Mouse (Mus musculus) hematopoietic stem cell, adult 5-6 weeks (primary cell): ENCODE data around the gene Inca1. TPM values are rescaled to one million over a fixed set of nuclear protein-coding genes. Genes with fewer than 3 reads are reported as not detected.
A peak's percentile ranks its signal among the peaks of the same experiment; 100 is the strongest.

Experiments used
- ATAC-seq, 2 experiments: fragments of 125-278 bp in 1 of 2; replicated peaks in 1 of 2; 2 replicates each; pipeline ENCODE4 v1.8.0; 2016 to 2017; ENCODE audit warnings: inconsistent platforms in 2 of 2, mild to moderate bottlenecking in 2 of 2, moderate number of reproducible peaks in 2 of 2, low read depth in 1 of 2, moderate TSS enrichment in 1 of 2; ENCODE audit not compliant: low FRiP score in 2 of 2, poor library complexity in 2 of 2, severe bottlenecking in 2 of 2, insufficient read depth in 1 of 2, low TSS enrichment in 1 of 2
- total RNA-seq: library from RNA; stranded (forward); fragments of 172-1452, 232-1000 nt; gene quantifications from 2 replicates; pipeline ENCODE4 v1.2.3, GENCODE M21; 2017

The Inca1 gene
- total RNA-seq, 1 experiment from 2014 or later, result not detected

DNA sequence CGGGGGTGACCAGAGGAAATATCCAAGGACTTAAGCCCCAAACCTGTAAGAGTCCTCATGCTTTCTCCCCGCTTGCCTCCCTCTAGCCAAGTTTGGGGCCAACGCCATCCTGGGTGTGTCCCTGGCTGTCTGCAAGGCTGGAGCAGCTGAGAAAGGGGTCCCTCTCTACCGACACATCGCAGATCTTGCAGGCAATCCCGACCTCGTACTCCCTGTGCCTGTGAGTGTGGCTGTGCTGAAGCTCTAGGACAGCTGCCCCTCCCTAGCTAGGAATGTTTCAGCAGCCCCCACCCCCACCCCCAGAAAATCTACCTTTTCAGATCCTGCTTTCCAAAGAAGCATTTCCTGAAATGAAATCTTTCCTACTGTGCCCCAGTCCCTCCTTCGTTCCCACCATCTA lies 41.0 kb downstream of the Inca1 start:
- no peak for ATAC-seq

DNA sequence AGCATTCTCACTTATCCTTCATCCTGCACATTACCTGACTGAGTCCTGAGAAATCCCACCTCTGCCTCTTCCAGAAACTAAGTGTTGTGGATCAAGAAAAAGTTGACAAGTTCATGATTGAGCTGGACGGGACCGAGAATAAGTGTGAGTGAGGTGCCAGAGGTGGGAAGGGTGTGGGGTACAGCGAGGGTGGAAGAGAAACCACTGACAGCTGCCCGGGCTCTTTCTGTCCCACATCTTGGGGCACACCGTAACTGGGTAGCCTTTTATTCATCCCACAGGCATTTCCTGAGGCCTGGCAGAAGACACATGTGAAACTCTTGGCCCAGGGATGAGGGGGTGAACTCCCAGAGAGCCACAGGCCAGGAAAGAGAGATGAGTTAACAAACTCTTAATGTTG lies 41.4 kb downstream of the Inca1 start:
- ATAC-seq, result no peak

DNA sequence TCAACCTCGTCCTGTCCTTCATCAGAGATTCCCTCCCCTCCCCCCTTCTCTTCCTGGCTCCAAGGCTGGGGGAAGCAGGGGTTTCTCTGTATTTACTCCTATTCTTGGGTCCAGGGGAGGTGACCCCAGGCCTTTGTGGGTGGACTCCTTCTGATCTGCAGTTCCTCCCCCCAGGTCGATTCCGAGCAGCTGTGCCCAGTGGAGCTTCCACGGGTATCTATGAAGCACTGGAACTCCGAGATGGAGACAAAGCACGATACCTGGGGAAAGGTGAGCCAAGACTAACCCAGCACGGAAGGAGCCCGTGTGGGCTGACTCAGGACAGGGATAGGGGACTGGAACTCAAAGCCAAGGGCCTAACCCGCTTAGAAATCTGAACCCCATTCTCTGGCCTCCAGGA lies 42.0 kb downstream of the Inca1 start:
- ATAC-seq, result no peak

DNA sequence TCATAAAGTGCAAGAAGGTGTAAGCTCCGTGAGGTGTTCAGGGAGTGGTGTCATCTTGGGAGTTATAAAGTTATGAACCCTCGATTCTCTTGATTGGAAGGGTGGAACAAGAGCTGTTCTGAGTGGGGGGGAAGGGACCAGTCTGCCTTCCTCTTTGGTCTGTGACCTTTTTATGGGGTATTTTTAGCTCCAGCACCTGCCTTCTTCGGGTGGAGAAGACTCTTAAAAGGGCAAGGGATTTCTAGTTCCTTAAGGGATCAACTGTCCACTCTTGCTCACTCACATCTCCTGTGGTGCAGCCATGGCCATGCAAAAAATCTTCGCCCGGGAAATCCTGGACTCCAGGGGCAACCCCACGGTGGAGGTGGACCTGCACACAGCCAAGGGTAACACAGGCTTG lies 42.4 kb downstream of the Inca1 start:
- no peak for ATAC-seq

DNA sequence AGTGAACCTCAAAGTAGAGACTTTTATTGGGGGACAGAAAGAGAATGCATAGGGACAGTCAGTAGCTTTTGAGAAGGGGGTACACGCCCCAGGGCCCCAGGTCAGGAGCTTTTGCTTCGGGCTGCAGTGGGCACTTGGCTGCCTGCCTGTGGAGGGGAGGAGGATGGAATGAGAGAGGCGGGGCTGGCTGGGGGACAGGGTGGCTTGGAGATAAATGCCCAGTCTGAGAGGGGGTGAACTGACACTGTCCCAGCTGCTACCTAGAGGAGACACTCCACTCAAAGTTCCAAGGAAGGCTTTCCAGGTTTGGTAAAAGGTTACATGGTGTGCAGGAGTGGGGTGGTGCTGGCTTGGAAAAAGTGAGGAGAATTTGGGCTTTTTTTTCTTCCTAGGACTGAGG lies 43.0 kb downstream of the Inca1 start, which contains the start of gene Eno3:
Gene Eno3, plus strand, starts transcription at position 239 of the 400 bp plus-strand sequence.
- no peak for ATAC-seq

DNA sequence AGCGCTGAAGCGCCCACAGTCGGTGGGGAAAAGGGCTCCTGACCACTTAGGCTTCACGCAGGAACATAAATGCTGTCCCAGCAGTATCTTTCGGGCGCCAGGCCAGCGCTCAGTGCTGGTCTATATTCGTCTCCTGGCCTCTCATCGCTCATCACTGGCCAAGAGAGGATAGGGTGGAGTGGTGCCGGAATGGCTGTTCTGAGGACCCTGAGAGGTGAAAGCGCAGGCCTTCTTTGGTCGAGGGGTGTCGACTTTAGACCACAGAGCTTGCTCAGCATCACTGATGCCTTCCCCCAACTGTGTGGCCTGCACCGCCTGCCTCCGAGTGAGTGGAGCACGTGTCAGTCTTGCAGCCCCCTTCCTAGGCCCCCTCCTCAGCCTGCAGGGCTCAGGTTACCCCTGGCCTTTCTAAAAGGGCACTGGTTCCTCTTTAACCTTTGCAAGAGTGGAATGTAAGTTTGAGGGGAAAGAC lies 43.5 kb downstream of the Inca1 start:
- ATAC-seq, result no peak

DNA sequence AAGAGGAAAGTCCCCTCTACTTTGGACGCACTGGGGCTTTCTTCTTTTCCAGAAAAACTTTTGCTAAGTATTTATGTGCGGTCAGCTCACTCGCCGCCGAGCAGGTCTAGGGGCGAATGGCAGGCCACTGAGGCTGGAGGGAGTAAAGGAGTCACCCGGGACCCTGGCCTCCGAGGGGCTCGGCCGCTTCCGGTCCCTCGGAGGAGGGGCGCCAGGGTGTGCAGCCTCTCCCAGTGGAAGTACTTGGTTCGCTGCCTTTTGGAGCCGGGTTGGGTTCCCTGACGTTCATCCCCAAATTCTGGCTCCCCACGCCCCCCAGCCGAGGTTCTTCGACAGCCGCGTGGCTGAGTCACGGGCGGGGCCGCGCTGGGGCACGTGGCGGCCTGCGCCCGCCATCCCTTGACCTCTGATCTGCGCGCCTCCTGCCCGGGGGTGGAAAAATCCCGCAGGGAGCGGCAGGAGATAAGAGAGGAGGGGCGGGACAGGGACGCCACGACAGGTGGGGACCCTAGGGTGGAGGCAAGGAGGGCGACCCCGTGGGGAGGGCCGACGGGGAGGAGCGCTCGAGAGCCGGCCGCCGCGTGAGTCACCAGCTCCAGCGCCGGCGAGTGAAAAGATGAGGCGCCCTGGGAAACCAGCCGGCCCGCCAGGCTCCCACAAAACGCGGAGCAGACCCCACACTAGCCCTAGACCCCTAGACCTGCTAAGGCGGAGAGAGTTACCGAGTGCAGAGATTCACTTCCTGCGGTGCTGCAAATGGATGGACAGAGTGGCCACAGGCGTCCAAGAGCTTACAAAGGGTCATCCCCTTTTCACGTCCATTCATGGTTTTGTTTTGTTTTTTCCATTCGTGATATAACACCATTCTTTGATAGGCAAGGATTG lies 44.1 kb downstream of the Inca1 start:
- ATAC-seq, result no peak

DNA sequence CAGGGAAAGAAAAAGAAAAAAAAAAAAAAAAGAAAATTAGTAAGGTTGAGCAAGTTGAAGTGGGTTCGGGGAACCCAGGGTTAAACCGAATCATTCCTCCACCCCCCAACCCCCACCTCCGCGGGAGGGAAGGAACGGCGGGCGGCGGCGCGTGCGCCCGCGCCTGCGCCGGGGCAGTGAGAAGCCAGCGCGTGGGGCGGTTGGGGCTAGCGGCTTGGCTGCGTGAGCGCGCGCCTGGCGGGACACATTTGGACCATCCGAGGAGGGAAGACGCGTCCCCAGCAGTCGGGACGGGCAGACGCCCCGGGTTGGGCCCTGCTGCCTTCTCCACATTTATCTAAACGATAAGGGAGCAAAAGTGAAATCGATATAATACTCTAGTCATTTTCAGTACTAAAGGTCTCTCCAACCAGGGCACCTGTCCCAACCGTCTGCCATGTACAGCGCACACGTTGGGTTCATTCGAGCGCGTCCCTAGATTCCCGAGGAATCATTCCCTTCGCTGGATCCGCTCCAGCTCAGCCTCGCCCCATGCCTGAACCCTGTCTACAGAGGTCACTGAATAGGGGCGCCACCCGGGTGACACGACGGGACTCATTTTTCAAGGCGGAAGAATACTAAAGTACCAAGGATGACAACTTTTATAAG lies 44.9 kb downstream of the Inca1 start:
- ATAC-seq, result peak; percentile 18 to 23; a peak in 1 of 4 replicates

DNA sequence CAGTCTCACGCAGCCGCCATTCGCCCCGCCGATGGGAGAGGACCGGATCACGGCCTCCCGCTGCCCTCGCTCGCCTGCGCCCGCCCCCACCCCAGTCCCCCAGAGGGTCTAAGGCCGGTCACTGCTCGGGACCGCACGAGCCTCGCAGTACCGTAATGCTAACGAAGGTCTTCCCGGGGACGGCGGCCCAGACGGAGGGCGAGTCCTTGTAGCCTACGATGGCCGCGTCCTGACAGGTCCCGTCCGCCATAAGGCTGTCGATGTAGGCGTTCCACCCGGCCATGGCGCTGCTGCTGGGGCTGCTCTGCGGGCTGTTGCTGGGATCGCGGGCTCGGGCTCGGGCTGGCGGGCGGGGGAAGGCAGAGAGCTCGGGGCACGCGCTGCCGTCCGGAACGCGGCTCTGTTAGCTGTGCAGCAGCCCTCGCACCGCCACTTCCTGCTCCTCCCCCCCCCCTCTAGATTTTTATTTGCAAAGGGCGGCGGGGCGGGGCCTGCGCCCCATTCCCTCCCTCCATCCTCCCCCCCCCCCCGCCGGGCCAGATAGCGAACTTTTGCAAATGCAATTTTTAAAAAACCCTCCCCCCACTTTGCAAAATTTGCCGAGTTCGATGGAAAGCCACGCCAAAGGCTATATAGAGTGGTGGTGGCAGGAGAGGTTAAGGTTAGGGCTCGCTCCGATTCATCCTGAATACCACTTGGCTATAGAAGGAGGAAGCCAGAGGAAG lies 45.6 kb downstream of the Inca1 start, which contains the start of gene Pfn1:
Gene Pfn1, minus strand, starts transcription at position 447 of the 725 bp plus-strand sequence.
- ATAC-seq, result peak; percentile 25 to 39

DNA sequence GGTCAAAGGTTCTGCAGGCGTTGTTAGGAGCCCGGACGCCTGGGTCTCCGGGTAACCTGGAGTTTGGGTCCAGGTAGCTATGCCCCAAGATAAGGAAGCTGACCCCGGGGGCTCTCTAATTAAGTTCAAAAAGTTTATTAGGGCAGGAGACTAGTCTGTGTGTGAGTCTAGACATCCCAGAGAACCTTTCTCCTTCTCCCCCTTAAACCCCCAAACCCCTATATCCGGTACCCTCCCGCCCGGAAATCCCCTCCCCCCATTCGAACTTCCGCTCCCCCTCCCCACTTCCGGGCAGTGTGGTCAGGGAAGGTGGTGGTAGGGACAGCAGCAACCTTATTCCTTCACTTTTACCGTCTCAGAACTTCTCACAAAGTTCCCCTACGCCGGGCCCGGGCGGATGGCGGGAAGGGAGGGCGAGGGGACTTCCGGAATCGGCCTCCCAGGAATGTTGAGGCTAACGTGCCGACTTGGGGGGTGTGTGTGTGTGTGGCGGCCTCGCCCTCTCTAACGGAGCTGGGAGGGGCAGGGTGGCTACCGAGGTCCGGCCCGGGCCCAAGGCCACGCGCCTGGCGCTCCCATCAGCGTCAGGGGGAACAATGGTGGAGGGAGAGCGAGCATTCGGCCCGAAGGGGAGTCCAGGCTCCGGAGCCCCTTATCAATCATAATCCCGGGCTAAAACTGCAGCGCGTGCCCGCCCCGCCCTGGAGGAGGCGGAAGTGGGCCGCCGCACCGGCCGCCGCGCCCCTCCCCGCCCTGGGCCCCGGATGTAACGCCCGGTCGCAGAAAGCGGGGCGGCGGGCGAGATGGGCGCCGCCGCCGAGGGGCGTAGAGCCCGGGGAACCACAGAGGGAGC lies 46.4 kb downstream of the Inca1 start:
- ATAC-seq, result peak in 1 of 2 experiments; percentile 3; a peak in 1 of 4 replicates

DNA sequence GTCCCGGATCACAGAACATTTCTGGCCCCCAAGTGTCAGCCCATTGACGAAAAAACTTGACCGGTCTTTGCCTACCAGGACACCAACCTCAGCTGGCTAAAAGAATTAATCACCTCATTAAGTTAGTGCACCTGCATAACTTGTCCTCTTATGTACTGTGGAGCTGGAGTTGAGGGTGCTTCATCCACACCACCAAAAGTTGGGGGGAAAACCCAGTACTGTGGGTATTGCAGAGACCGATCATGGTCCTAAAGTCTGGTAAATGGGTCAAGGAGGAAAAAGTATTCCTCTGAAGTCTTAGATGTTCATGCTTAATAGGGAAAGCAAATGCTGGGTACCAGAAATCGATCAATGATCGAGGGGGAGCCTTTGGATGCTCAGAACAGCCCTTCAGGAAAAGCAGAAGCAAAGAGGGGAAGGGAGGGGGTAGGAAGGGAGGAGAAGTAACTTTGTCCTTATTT lies 47.0 kb downstream of the Inca1 start:
- ATAC-seq, result no peak

DNA sequence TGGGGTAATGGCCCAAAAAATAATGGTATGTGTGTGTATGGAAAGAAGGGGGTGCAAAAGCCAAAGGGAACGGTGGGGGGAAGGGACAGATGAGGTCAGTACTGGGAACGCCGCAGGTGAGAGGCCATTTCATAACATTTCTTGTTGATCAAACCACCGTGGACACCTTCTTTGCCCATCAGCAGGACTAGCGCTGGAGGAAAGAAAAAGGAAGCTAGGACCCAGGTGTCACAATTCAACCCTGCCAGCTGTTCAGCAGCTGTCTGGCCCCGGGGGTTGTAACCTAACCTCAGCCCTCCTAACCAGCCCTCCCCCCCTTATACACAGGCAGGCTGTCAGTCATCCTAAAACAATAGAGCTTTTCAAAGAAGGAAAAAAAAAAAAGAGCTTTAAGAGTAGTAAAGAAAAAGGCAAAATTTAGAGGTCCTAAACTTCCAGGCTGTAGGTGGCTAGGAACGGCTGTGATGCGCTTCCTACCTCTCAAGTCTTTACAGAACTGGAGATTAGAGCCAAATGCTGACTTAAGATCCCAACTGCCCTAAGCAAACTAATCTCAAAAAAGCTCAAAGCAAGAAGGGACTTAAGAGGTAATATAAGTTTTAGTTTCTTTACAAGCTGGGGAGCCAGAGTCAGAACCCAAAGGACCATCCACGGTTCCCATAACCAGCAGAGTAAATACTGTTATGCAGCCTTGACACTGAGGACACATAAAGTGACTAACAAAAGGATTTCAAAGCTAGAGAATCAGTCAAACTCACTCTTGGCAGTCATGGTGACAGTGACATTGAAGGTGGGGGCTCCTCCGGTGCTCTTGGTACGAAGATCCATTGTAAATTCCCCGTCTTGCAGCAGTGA lies 47.7 kb downstream of the Inca1 start:
- no peak for ATAC-seq

DNA sequence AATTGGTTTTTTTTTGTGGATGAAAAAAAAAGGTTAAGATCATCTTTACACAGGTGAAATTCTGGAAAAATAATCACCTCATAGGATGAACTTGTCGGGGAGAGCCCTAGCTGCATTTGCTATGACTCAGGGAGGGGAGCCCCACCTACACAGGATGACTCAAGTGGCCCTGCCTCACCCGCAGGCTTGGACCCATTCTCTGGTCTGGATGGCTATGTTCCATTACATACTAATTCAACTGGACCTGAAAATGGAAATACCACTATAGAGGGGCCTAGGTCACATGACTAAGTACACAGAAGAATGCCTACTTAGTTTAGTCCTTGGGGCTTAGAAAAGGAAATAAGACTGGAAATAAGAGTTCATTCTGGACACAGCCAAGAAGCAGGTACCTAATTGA lies 48.6 kb downstream of the Inca1 start:
- ATAC-seq, result no peak

DNA sequence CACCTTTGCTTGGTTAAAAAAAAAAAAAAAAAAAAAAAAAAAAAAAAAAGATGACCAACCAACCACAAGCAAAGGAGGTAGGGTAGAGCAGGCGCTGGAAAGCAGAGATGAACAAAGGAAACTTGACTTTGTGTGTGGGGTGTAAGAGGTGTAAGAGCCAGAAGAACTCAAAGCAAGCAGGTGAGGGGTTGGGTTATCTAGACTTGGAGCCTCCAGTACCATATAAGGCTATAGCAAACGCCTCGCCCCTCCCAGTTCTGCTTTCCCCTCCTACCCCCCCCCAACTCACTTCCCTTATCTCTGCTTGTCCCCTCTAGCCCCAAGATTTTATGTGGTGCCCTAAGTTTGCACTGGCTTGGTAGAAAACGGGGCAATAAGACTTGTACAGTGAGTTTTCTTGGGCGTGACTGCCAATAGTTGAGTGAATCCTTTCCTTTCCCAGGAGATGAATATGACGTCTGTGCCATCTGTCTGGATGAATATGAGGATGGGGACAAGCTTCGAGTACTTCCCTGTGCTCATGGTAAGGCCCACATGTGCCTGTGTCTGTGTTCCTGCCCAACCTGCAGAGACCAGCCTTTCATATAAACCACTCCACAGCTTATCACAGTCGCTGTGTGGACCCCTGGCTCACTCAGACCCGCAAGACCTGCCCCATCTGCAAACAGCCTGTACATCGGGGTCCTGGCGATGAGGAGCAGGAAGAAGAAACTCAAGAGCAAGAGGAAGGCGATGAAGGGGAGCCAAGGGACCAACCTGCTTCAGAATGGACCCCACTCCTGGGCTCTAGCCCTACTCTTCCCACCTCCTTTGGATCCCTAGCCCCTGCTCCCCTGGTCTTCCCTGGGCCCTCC lies 49.4 kb downstream of the Inca1 start:
- ATAC-seq, result no peak

DNA sequence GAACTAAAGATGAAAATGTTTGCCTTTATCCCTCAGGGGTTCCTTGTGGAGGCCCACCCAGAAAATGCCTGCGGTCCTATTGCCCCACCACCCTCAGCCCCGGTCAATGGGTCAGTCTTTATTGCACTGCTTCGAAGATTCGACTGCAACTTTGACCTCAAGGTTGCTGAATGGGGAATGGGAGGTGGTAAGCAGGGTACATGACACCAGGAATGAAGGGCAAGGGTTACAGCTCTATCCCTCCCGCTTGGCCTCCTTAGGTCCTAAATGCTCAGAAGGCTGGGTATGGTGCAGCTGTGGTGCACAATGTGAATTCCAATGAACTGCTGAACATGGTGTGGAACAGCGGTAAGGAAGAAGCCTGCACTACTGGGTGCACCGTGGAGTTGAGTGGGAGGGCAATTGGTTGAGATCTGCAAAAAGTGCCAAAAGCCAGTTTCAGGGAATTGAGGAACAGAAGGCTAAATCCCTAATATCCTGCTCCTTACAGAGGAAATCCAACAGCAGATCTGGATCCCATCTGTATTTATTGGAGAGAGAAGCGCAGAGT lies 50.7 kb downstream of the Inca1 start:
- ATAC-seq, result no peak
